Comparison of ENCODE assay signal across 8 mouse cellular contexts in the genomic region with DNA sequence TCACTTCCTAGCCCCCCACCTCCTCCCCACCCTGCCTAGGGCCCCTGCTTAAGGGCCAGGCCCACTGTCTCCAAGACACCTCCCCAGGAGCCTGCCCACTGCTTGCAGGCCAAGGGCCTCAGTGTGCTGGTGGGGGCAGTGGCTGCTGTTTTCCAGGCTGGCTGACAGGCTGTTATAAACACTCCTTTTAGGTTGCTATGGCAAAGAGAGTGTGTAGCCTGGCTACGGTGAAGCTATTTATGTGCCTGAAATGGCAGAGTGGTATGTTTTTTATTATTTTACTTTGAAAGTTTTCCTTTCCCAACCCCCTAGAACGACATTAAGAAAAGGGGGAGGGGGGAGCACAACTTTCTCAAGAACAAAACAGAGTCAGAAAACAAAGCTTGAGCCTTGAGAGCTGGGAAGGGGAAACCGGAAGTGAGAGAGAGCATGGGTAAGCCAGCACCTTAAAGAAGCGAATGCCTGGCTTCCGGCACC. TPM values are rescaled to one million over a fixed set of nuclear protein-coding genes. Genes with fewer than 3 reads are reported as not detected.
DNase-seq lines count a peak whose midpoint lies in the region; ATAC-seq and TF ChIP-seq lines count a peak whose summit lies in the region.

No protein-coding gene starts in this region.

- no peaks in the 10 kb centered on the region for H3K27me3 ChIP-seq in midbrain, embryonic 11.5 days (ENCODE audit: control insufficient read depth, insufficient read depth, low read length)
- no peaks in the 10 kb centered on the region for H3K27me3 ChIP-seq in midbrain, embryonic 13.5 days
- no peaks in the 10 kb centered on the region for H3K27me3 ChIP-seq in hindbrain, embryonic 14.5 days (ENCODE audit: control insufficient read depth, insufficient read depth, low read length)
- no peaks in the 10 kb centered on the region for H3K27me3 ChIP-seq in limb, embryonic 13.5 days
- no peaks in the 10 kb centered on the region for H3K27me3 ChIP-seq in stomach, postnatal 0 days (ENCODE audit: control insufficient read depth, insufficient read depth, low read length)

- no peak overlapping the region for H3K4me2 ChIP-seq in midbrain, embryonic 11.5 days
- no peak overlapping the region for H3K4me2 ChIP-seq in midbrain, embryonic 13.5 days (replicated peaks)
- H3K4me2 ChIP-seq in hindbrain, embryonic 14.5 days (replicated peaks) = no peak overlapping the region
- no peak overlapping the region for H3K4me2 ChIP-seq in limb, embryonic 13.5 days (replicated peaks)
- no peak overlapping the region for H3K4me2 ChIP-seq in stomach, postnatal 0 days (replicated peaks; ENCODE audit: low read depth)

- H3K4me1 ChIP-seq in midbrain, embryonic 11.5 days (ENCODE audit: control insufficient read depth, insufficient read depth, low read length) = peaks cover 13% of the 10 kb centered on the region; the same call in 1 of the 2 replicates
- H3K4me1 ChIP-seq in midbrain, embryonic 13.5 days (replicated peaks) = peaks cover 27% of the 10 kb centered on the region
- H3K4me1 ChIP-seq in hindbrain, embryonic 14.5 days (replicated peaks; ENCODE audit: control insufficient read depth, insufficient read depth, low read length) = 0 out of 2 replicates have a peak, but pooled peaks cover 6% of the 10 kb centered on the region
- peaks cover 54% of the 10 kb centered on the region for H3K4me1 ChIP-seq in limb, embryonic 13.5 days
- H3K4me1 ChIP-seq in stomach, postnatal 0 days (replicated peaks; ENCODE audit: control insufficient read depth, insufficient read depth) = peaks cover 8% of the 10 kb centered on the region

- peak; percentile 54 for DNase-seq in midbrain, embryonic 11.5 days (ENCODE audit: low spot score, missing footprints)
- DNase-seq in hindbrain, embryonic 14.5 days (ENCODE audit: low spot score) = no peak
- no peak for DNase-seq in stomach, postnatal 0 days (ENCODE audit: low spot score)
- DNase-seq in cerebellum, adult 8-10 months = no peak
- DNase-seq in heart, postnatal 14 days = no peak

- intact Hi-C loops in heart, postnatal 14 days (cut with DNase I) = no loop called here

- TF ChIP-seq EP300 in stomach, postnatal 0 days (optimal IDR thresholded peaks at IDR 0.05) = no peak

- no peak for TF ChIP-seq CTCF in stomach, postnatal 0 days (IDR thresholded peaks at IDR 0.05; ENCODE audit: low read depth)

- WGBS in midbrain, embryonic 11.5 days = 51% methylated on average over 5 of the region's 5 CpGs
- 38% methylated on average over 5 of the region's 5 CpGs for WGBS in midbrain, embryonic 13.5 days
- 27% methylated on average over 5 of the region's 5 CpGs for WGBS in hindbrain, embryonic 14.5 days
- 32% methylated on average over 5 of the region's 5 CpGs for WGBS in limb, embryonic 13.5 days
- 54% methylated on average over 5 of the region's 5 CpGs for WGBS in stomach, postnatal 0 days

- ATAC-seq in midbrain, embryonic 11.5 days (ENCODE audit: low FRiP score) = no peak
- no peak for ATAC-seq in midbrain, embryonic 13.5 days
- no peak for ATAC-seq in hindbrain, embryonic 14.5 days (ENCODE audit: low FRiP score)
- peak; percentile 66 for ATAC-seq in limb, embryonic 13.5 days (ENCODE audit: low FRiP score, low read depth)
- peak; percentile 57; the same call in 1 of the 2 replicates for ATAC-seq in stomach, postnatal 0 days (ENCODE audit: low FRiP score, low TSS enrichment)
- ATAC-seq in erythroid progenitor cell, adult 5-6 weeks (replicated peaks; ENCODE audit: low FRiP score, poor library complexity, severe bottlenecking) = no peak

- no peaks in the 10 kb centered on the region for H3K36me3 ChIP-seq in midbrain, embryonic 11.5 days (ENCODE audit: control insufficient read depth, insufficient read depth, low read length)
- no peaks in the 10 kb centered on the region for H3K36me3 ChIP-seq in midbrain, embryonic 13.5 days
- H3K36me3 ChIP-seq in hindbrain, embryonic 14.5 days (replicated peaks; ENCODE audit: control insufficient read depth, insufficient read depth) = no peaks in the 10 kb centered on the region
- H3K36me3 ChIP-seq in limb, embryonic 13.5 days = no peaks in the 10 kb centered on the region
- H3K36me3 ChIP-seq in stomach, postnatal 0 days (ENCODE audit: control insufficient read depth, insufficient read depth, low read length) = peaks cover 2% of the 10 kb centered on the region; the same call in 1 of the 2 replicates

- H3K9ac ChIP-seq in midbrain, embryonic 11.5 days (ENCODE audit: low read length) = no peak overlapping the region
- no peak overlapping the region for H3K9ac ChIP-seq in midbrain, embryonic 13.5 days (replicated peaks)
- no peak overlapping the region for H3K9ac ChIP-seq in hindbrain, embryonic 14.5 days
- no peak overlapping the region for H3K9ac ChIP-seq in limb, embryonic 13.5 days
- no peak overlapping the region for H3K9ac ChIP-seq in stomach, postnatal 0 days (ENCODE audit: low read length)

- no peak overlapping the region for H3K27ac ChIP-seq in midbrain, embryonic 11.5 days (ENCODE audit: low read depth, low read length)
- H3K27ac ChIP-seq in midbrain, embryonic 13.5 days = no peak overlapping the region
- H3K27ac ChIP-seq in hindbrain, embryonic 14.5 days = peak overlapping the region; percentile 11; the same call in 1 of the 2 replicates
- H3K27ac ChIP-seq in limb, embryonic 13.5 days = peak overlapping the region; percentile 75; the same call in 1 of the 2 replicates
- H3K27ac ChIP-seq in stomach, postnatal 0 days (replicated peaks) = peak overlapping the region; percentile 71

- no peak overlapping the region for H3K4me3 ChIP-seq in midbrain, embryonic 11.5 days (ENCODE audit: low read depth, low read length)
- H3K4me3 ChIP-seq in midbrain, embryonic 13.5 days (replicated peaks) = no peak overlapping the region
- H3K4me3 ChIP-seq in hindbrain, embryonic 14.5 days (replicated peaks; ENCODE audit: low read length) = no peak overlapping the region
- H3K4me3 ChIP-seq in limb, embryonic 13.5 days = no peak overlapping the region
- H3K4me3 ChIP-seq in stomach, postnatal 0 days (ENCODE audit: low read depth, low read length) = no peak overlapping the region

- no peaks in the 10 kb centered on the region for H3K9me3 ChIP-seq in midbrain, embryonic 11.5 days (ENCODE audit: control insufficient read depth, low read length)
- no peaks in the 10 kb centered on the region for H3K9me3 ChIP-seq in midbrain, embryonic 13.5 days
- H3K9me3 ChIP-seq in hindbrain, embryonic 14.5 days (ENCODE audit: control insufficient read depth, low read length) = no peaks in the 10 kb centered on the region
- H3K9me3 ChIP-seq in limb, embryonic 13.5 days = no peaks in the 10 kb centered on the region
- H3K9me3 ChIP-seq in stomach, postnatal 0 days (ENCODE audit: control insufficient read depth, low read length) = no peaks in the 10 kb centered on the region

RNA-seq across cellular contexts. Expression of a gene that starts 37.9 kb away (rescaled TPM):
- 7.6 and 8.3 TPM in 2 replicates for polyA plus RNA-seq in midbrain, embryonic 11.5 days (2014; fragmentation: Nextera tagmentation; extraction: Ambion mirVana)
- polyA plus RNA-seq in midbrain, embryonic 13.5 days (2015; fragmentation: Nextera tagmentation; extraction: Ambion mirVana) = 7.8 and 8.2 TPM in 2 replicates
- 21.1 and 23.3 TPM in 2 replicates for polyA plus RNA-seq in hindbrain, embryonic 14.5 days (2014; fragmentation: Nextera tagmentation; extraction: Ambion mirVana)
- 11.7 and 15.3 TPM in 2 replicates for polyA plus RNA-seq in limb, embryonic 13.5 days (2015; fragmentation: Nextera tagmentation; extraction: Ambion mirVana)
- polyA plus RNA-seq in stomach, postnatal 0 days (2015; fragmentation: Nextera tagmentation; extraction: Ambion mirVana) = 9.0 and 13.5 TPM in 2 replicates
- 306 and 370 TPM in 2 replicates for total RNA-seq in erythroid progenitor cell, adult 5-6 weeks (2015; ENCODE audit: low replicate concordance)
- total RNA-seq in erythroid progenitor cell, adult 5-6 weeks (2017; ENCODE audit: low replicate concordance) = 354 and 490 TPM in 2 replicates
- total RNA-seq in heart, postnatal 14 days (2021) = 10 to 100 TPM; 29.9 to 32.2 TPM

Comparison
In these comparisons a context has a peak if more than half of its experiments do, and no peak if none do; other contexts are left out.
1. ATAC-seq: peak in limb, embryonic 13.5 days (single experiment) and stomach, postnatal 0 days (single experiment); none in midbrain, embryonic 11.5 days (single experiment), midbrain, embryonic 13.5 days (single experiment), hindbrain, embryonic 14.5 days (single experiment) and erythroid progenitor cell, adult 5-6 weeks (single experiment).
2. H3K27ac ChIP-seq: peak in hindbrain, embryonic 14.5 days (single experiment), limb, embryonic 13.5 days (single experiment) and stomach, postnatal 0 days (single experiment); none in midbrain, embryonic 11.5 days (single experiment) and midbrain, embryonic 13.5 days (single experiment).